Mouse (Mus musculus): Measurements from ENCODE around the gene Calca. TPM values are rescaled to one million over a fixed set of nuclear protein-coding genes. Genes with fewer than 3 reads are reported as not detected.
"Not testable (repeated sequence)": the region's sequence is repeated elsewhere in the genome, so short reads cannot be mapped to it uniquely, and the experiment has no call there.

Calca gene
- 1 to 10 TPM; 1.4 to 1.9 TPM for total RNA-seq (2021)
- long read RNA-seq = 0 reads

- DNase-seq (ENCODE audit: low spot score in 2 of 2) = peak in 1 of 2 experiments; percentile 1
Measured at GRCm38 (mm10) chr7:114636102-114636501, at the start of gene Calca. Gene Calca, minus strand, starts transcription at chr7:114636357.

GRCm38 (mm10) chr7:114672697-114673096 lies 36.5 kb upstream of the Calca start:
- DNase-seq (ENCODE audit: low spot score in 2 of 2) = peak in 1 of 2 experiments; percentile 33

- DNase-seq (ENCODE audit: low spot score in 2 of 2) = no peak
Measured at GRCm38 (mm10) chr7:114671405-114671804, 35.2 kb upstream of the Calca start.

GRCm38 (mm10) chr7:114649730-114650129 lies 13.6 kb upstream of the Calca start:
- DNase-seq (ENCODE audit: low spot score in 2 of 2) = no peak

GRCm38 (mm10) chr7:114648791-114649190 lies 12.6 kb upstream of the Calca start:
- no peak for DNase-seq (ENCODE audit: low spot score in 2 of 2)

- DNase-seq (ENCODE audit: low spot score in 2 of 2) = peak; percentile 6 to 48
Measured at GRCm38 (mm10) chr7:114635569-114636101, 522 bp downstream of the Calca start.

- no peak for DNase-seq (ENCODE audit: low spot score in 2 of 2)
Measured at GRCm38 (mm10) chr7:114634386-114634785, 1.8 kb downstream of the Calca start.

GRCm38 (mm10) chr7:114625966-114626365 lies 10.2 kb downstream of the Calca start:
- DNase-seq (ENCODE audit: low spot score in 2 of 2) = no peak

- DNase-seq (ENCODE audit: low spot score in 2 of 2) = no peak
Measured at GRCm38 (mm10) chr7:114616759-114617158, 19.4 kb downstream of the Calca start.

- DNase-seq (ENCODE audit: low spot score in 2 of 2) = not testable (repeated sequence)
Measured at GRCm38 (mm10) chr7:114594391-114594790, 41.8 kb downstream of the Calca start.

- no peak for DNase-seq (ENCODE audit: low spot score in 2 of 2)
Measured at GRCm38 (mm10) chr7:114582441-114582840, 53.7 kb downstream of the Calca start.

Other genes starting within 250 kb of the Calca start
- 10 to 100 TPM in 1 of 2 experiments, 1 to 10 TPM in 1; 9.4 to 10.3 TPM for gene Pde3b, start 221.1 kb downstream of the Calca start, total RNA-seq (2021)
- gene Cyp2r1, start 73.4 kb downstream of the Calca start, total RNA-seq (2021) = 1 to 10 TPM; 1.3 to 2.1 TPM
- gene Calcb, start 82.3 kb upstream of the Calca start, total RNA-seq (2021) = under 1 TPM in 1 of 2 experiments, not detected in 1; 0.57 TPM
- 1 to 10 TPM; 3.9 to 5.6 TPM for gene Insc, start 107.3 kb upstream of the Calca start, total RNA-seq (2021)